Mouse (Mus musculus): ENCODE results near the gene Rassf7.

Gene Rassf7

DNA sequence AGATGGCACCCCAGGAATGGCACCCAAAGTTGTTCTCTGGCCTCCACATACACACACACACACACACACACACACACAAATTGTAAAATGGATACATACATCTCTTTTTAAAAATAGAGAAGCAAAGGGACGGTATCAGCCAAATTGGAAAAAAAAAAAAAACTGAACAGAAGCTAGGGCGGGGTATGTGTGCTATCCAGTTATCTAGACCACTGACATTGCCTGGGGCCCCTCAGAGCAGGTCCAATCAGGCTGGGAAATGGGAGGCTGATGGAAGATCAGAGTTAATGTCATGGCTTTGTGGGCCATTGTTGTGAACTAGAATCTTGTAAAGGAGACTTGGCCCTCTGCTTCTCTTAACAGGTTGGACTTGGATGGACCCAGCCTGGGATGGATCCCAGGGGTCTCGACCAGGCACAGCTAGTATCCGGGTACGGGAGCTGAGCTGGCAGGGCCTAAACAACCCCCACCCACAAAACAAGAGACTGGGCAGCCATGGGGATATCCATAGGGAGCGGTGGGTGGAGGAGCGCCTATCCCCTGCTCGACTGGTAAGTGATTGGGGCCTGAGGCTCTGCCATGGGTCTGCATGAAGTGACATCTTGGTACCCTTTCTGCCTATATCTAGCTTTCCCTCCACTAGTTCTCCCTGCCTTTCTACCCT is 18.9 kb upstream of the Rassf7 start:
- no peak for DNase-seq (ENCODE audit: low spot score)

DNA sequence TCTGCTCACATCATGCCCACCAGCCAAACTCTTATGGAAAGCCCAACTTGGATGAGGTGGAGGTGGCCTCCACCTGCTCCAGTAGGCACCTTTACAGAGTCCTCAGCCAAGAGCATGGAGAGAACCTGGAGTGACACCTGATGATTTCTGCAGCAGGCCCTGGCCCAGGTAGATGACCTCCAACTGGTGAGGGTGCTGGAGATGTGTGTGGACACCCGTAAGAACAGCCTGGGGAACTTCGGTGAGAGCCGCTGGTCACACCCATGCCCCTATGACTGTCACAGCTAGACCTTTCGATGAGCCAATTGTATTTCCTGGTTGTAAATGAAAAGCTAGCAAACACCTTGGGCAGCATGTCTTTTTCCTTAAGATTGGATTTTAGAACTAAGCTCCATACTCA is 17.5 kb upstream of the Rassf7 start:
- no peak for DNase-seq (ENCODE audit: low spot score)

GRCm38 (mm10) chr7:141204546-141204945 is 11.1 kb upstream of the Rassf7 start:
- DNase-seq (ENCODE audit: low spot score) = no peak

DNA sequence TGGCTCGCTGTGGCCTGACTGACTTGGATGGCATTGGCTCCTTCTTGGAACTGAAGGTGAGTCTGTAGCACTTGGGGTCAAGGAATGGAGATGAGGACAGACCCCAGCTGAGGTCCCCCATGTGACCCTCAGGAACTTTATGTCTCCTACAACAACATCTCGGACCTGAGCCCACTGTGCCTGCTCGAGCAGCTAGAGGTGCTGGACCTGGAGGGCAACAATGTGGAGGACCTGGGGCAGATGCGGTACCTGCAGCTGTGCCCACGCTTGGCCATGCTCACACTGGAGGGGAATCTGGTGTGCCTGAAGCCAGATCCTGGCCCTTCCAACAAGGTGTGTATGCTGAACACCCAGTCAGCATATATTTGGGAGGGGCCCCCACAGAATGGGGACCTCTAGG is 10.2 kb upstream of the Rassf7 start:
- DNase-seq (ENCODE audit: low spot score) = no peak

DNA sequence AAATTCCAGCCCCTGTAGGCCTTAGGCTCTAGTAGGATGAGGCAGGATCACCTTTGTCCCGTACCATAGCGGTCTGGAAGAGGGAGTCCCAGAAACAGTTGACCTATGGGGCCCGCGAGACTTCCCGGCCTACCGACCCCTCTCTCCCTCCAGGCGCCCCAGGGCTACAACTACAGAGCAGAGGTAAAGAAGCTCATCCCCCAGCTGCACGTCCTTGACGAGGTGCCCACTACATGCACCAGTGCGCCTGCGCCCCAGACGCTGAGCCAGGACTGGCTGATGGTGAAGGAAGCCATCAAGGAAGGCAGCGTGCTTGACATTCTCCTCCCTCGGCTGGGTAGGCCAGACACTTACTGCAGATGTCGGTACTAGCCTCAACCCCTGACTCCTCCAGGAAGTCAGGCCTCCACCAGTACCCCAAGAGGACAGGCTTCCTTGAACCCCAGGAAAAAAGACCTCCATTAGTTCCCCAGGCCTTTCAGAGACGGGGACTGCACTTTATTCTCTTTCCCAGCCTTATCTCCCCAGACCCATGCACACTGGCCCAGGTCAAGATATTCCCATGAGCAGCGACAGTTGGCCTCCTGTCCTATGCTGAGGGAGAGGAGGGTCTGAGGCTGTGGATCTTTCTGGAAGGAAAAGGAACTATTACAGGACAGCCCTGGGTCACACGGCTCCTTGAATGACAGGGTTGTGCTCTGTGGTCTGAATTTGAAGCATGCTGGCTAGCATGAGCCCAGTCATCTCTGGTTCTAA is 9.3 kb upstream of the Rassf7 start:
- DNase-seq (ENCODE audit: low spot score) = no peak

GRCm38 (mm10) chr7:141209526-141209925 is 6.1 kb upstream of the Rassf7 start:
- no peak for DNase-seq (ENCODE audit: low spot score)

DNA sequence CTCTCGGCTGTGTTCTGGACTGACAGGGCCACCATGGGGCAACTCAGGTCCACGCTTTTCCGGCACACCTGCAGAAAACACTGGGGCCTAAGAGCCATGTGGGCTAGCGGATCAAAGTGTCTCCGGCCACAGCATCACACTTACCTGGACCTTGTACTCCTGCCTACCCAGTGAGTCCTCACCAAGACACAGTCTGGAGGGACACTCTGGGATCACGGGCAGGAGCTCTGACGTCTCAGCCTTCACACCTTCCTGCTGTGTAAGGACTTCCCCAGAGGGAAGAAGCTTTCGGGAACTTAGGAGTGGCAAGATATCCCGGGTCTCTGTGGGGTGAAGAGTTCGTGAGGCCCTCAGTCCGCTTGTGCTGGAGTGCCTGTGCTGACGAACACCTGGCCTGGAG is 5.5 kb upstream of the Rassf7 start:
- no peak for DNase-seq (ENCODE audit: low spot score)

GRCm38 (mm10) chr7:141210606-141211131 is 5.0 kb upstream of the Rassf7 start:
- no peak for DNase-seq (ENCODE audit: low spot score)

GRCm38 (mm10) chr7:141213133-141213532 is 2.5 kb upstream of the Rassf7 start:
- DNase-seq (ENCODE audit: low spot score) = no peak

- no peak for DNase-seq (ENCODE audit: low spot score)
Measured at GRCm38 (mm10) chr7:141213605-141214235, 1.9 kb upstream of the Rassf7 start, which contains the start of gene Lmntd2. TSS of gene Lmntd2 (minus strand) at chr7:141214080.

- DNase-seq (ENCODE audit: low spot score) = no peak
Measured at GRCm38 (mm10) chr7:141214310-141214709, 1.4 kb upstream of the Rassf7 start.

DNA sequence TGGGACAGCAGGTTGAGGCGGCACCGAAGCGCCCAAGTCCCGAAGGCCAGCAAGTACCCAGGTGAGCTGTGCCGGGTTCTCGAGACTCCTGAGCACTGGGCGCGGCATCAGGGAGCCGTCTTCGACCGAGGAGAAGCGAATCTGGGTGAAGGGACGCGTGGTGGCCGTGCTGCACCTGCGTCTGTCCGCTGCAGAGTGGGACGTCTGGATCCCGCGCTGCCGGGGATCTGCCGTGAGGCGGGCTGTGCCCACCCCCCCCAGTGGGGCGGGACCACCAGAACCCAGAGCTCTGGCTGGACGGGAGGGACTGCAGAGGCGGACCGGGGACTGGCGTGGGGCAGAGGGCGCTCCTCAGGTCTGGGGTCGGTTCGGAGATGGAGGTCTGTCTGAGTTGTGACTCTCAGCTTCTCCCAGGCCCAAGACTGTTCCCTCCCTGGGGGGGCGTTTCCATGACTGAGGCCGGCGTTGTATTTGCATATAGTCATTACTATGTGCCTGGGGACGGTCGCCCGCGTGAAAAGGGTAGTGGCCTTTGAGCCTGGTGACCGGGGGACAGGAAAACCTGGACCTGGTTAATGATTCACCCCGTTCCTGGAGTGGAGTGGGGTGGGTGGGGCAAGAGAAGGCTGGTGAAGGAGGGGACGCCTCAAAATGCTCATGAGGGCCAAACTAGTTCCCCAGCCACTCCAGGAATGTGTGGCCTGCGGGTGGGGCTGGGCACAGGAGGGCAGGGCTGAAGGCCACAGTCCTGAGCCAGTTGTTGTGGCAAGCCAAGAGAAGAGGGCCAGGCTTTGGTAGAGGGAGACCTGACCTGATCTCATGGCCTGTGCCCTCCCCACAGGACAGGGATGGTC is 447 bp downstream of the Rassf7 start:
- no peak for DNase-seq (ENCODE audit: low spot score)

DNA sequence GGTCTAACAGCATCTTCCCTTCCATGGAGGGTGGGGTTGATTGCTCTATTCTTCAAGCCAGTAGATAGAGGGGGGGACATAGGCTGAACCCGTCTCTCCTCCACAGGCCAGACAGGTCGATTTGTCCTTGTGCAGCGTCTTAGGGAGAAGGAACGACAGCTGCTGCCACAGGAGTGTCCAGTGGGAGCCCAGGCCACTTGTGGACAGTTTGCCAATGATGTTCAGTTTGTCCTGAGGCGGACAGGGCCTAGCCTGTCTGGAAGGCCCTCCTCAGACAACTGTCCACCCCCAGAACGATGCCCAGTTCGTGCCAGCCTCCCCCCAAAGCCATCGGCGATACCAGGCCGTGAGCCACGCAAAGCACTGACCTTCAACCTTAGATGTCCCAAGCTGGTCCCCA is 1.2 kb downstream of the Rassf7 start:
- DNase-seq (ENCODE audit: low spot score) = no peak

DNA sequence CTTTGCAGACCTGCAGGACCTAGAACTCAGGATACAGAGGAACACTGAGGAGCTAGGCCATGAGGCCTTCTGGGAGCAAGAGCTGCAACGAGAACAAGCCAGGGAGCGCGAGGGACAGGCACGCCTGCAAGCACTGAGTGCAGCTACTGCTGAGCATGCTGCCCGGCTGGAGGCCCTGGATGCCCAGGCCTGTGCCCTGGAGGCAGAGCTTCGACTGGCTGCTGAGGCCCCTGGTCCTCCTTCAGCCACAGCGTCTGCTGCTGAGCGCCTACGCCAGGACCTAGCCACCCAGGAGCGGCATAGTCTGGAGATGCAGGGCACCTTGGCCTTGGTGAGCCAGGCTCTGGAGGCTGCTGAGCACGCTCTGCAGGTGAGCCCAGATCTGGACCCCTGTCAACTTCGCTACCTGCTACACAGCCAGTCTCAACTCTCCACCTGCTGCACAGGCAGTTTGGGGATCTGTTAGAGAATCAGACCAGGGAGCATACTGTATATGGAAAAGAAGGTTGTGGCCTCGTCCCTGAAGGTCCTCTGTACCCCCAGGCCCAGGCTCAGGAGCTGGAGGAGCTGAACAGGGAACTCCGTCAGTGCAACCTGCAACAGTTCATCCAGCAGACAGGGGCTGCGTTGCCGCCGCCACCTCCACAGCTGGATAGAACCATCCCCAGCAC is 1.8 kb downstream of the Rassf7 start:
- no peak for DNase-seq (ENCODE audit: low spot score)

GRCm38 (mm10) chr7:141218141-141218540 is 2.5 kb downstream of the Rassf7 start:
- DNase-seq (ENCODE audit: low spot score) = no peak

DNA sequence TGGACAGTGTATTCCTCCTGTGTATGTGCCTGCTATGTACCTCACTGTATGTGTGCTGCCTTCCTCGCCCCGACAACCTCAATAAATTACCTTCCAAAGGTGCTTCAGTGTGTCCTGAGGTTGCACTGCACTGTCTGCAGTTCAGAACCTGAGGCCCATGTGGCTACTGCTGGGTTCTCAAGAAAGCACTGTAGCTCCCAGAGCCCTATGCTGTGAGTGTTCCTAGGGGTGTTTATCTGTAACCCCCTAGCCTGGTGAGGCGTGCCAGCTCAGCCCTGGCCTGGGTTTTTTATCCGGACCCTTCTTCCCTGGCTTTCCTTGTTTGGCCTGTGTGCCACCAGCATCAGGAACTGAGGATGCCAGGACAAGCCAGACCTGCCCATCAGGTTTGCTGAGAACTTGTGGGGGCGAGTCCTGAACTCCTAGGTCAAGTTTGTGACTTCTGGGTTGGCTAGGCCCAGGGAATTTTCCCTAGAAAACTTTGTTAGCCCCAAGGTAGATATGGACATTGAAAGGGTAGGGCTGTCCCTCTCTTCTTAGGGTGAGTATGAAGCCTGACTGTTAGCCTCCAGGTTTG is 3.0 kb downstream of the Rassf7 start:
- no peak for DNase-seq (ENCODE audit: low spot score)

DNA sequence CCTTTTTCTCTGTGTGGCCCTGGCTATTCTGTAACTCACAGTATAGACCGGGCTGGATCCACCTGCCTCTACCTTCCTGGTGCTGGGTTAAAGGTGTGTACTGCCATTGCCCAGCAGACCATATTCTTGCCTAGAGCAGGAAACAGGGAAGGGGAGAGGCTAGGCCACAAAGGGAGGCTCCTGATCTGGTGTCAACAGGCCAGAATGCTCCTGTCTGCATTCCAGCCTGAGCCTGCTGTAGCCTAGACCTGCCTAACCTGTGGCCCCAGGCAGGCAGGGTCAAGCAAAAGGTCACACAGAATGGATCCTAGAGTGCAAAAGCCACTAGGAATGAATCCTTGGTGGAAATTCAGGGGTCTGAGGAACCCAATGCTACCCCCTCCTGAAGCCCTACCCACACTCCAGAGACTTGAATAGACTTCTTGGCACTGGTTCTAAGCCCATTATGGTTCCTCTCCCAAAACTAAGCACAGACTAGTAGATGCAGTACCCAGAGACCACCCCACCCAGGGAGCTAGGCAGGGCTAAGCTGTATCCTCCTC is 4.0 kb downstream of the Rassf7 start:
- no peak for DNase-seq (ENCODE audit: low spot score)

DNA sequence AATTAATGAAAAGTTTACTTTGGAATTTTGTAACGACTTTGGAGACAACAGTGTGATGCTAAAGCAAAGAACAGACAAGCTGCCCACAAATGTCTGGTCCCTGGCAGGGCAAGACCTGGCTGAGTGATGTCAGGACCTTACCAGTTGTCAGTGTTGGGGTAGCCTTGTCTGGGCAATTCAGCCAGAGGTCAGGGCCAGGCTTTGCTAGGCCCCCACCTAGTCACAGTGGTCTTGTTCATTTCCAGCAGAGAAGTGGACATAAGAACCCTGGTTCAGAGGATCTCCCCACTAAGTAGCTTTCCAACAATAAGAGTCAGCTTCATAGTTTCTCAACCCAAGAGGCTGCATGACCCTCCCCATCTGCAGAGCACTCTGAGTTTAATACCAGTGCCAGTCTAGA is 4.7 kb downstream of the Rassf7 start:
- no peak for DNase-seq (ENCODE audit: low spot score)

DNA sequence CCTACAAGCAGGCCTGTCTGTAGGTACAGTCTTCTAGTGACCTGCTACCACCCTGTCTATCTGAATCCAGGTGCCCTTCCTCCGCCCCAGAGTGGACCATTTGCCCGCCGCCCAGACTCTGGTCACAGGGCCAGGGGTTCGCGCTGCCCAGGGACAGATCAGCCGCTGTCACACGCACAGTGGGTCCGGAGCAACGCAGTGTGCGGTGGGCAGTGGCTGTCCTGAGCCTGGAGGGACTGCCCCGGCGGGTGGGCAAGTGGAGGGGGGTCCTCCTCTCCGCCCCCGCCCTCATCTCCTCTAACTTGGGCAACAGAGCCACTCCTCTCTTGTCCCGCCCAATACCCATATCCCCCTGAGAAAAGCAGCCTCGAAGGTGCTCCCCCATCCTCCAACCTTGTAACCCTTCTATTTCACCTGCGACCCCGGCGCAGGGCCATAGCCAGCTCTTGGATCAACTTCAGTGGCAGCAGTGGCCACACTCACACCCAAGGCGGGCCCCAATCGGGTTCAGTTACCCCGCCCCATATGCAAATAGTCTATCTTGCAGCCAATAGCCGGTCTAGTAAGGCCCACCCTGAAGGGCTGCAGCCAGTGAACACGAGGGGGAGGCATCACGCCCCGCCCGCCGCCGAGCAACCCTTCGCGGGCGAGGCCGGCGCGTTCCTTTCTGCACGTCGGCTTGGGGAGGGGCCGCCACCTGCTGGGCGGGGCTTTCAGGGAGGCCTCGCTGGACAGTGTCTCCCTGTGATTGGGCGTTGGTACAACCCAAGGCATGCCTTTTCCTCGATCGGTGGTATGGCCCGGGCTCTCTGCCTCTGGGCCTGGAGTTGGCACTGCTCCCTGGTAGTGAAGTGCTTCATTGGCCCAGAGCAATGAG is 5.8 kb downstream of the Rassf7 start:
- DNase-seq (ENCODE audit: low spot score) = peak; percentile 98

DNA sequence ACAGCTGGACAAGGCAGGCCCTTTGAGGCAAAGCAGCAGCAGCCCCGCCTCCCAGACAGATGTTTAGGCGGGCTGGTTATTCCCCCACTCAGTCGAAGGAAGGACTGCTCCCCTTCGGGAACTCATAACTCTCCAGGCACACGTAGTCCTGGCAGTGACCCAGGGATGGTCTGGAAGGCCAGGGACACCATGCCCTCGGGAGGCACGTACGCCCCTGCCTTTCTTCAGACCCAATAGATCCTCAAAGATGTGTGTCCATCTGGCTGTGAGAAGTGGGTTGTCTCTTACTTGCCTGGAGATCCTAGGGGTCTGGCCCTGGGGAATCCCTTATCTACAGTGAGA is 6.4 kb downstream of the Rassf7 start:
- DNase-seq (ENCODE audit: low spot score) = no peak
